Mouse (Mus musculus): ENCODE data around the gene Lhfpl5. TPM values are rescaled to one million over a fixed set of nuclear protein-coding genes. Genes with fewer than 3 reads are reported as not detected.

The Lhfpl5 gene
- 0.15 and 0.33 TPM in 2 replicates for polyA plus RNA-seq (2016; fragmentation: Nextera tagmentation; extraction: Ambion mirVana)

GRCm38 (mm10) chr17:28575244-28576125 lies at the start of gene Lhfpl5:
TSS of gene Lhfpl5 (plus strand) at chr17:28575641.
- H3K9ac ChIP-seq, result no peak within 1 kb of the TSS
- 15% methylated on average over 50 of the region's 50 CpGs for WGBS
- no peak within 1 kb of the TSS for H3K27ac ChIP-seq (ENCODE audit: poor library complexity, severe bottlenecking)
- peak within 1 kb of the TSS; percentile 67 for H3K4me2 ChIP-seq
- H3K36me3 ChIP-seq, result no peaks in the 10 kb centered on the region
- no peaks in the 10 kb centered on the region for H3K9me3 ChIP-seq (replicated peaks)
- peaks cover 10% of the 10 kb centered on the region for H3K4me1 ChIP-seq (replicated peaks)
- H3K4me3 ChIP-seq, result peak within 1 kb of the TSS; percentile 34; the same call in 1 of the 2 replicates
- H3K27me3 ChIP-seq (replicated peaks), result peaks cover 10% of the 10 kb centered on the region; the same call in 1 of the 2 replicates
- ATAC-seq (ENCODE audit: insufficient number of reproducible peaks, low FRiP score), result peak; percentile 70

DNA sequence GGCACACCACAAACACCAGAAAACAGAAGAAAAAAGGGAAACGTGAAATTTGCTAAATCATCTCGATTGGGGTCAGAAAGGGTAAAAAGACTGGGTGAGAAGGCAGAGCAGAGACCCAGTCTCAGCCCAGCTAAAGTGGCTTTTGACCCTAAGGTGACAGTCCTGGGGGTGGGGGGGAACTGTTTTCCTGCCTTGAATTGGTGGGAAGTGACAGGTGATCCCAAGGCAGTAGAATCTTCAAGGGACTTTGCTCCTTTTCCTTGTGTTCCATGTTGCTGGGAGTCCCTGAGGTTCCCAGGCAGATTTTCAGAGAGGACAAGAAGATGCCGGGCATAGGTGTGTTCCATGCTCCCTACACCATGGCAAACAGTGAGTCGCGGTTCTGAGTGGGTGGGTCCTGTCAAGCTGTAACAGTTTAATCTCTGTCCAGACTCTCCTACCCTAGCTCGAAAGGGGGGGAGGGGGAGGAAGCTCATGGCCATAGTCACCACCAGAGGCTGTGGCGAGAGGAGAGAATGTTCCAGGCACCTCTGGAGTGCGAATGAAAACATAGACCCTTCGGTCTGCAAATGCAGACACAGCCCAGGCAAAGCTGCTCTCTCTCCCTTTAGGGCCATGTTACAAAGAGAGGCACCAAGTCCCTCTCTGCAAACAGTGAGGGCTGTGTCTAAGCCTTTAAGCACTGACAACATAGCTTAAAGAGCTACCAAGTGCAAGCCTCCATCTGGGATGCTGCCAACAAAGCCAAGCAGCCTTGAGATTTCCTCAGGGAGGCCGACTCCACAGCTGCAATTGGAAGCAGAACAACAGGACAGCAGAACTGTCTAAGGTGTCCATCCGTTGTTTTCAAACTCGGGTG lies 48.0 kb upstream of the Lhfpl5 start:
- no peak for ATAC-seq (ENCODE audit: insufficient number of reproducible peaks, low FRiP score)
- Histone ChIP-seq H3K36me3 (no peaks in the 10 kb centered on the region), H3K9ac (peak overlapping the region; percentile 14; the same call in 1 of the 2 replicates)

GRCm38 (mm10) chr17:28528043-28528351 lies 47.4 kb upstream of the Lhfpl5 start:
- no peak for ATAC-seq (ENCODE audit: insufficient number of reproducible peaks, low FRiP score)
- H3K9ac ChIP-seq, result peak overlapping the region; percentile 14; the same call in 1 of the 2 replicates
- no peak overlapping the region for H3K4me3 ChIP-seq
- H3K27me3 ChIP-seq (replicated peaks), result peaks cover 46% of the 10 kb centered on the region
- no peaks in the 10 kb centered on the region for H3K9me3 ChIP-seq (replicated peaks)
- peak overlapping the region; percentile 45 for H3K4me2 ChIP-seq
- no peak overlapping the region for H3K27ac ChIP-seq (ENCODE audit: poor library complexity, severe bottlenecking)
- WGBS, result 7% methylated on average over 6 of the region's 6 CpGs
- H3K4me1 ChIP-seq (replicated peaks), result 0 out of 2 replicates have a peak, but pooled peaks cover 11% of the 10 kb centered on the region
- H3K36me3 ChIP-seq, result no peaks in the 10 kb centered on the region

More for the DNA sequence above, 48.0 kb upstream of the Lhfpl5 start:
- WGBS, result 41% methylated on average over 12 of the region's 12 CpGs
- H3K9me3 ChIP-seq (replicated peaks), result no peaks in the 10 kb centered on the region
- 0 out of 2 replicates have a peak, but pooled peaks cover 11% of the 10 kb centered on the region for H3K4me1 ChIP-seq (replicated peaks)
- H3K4me2 ChIP-seq, result peak overlapping the region; percentile 45
- H3K4me3 ChIP-seq, result no peak overlapping the region
- no peak overlapping the region for H3K27ac ChIP-seq (ENCODE audit: poor library complexity, severe bottlenecking)
- H3K27me3 ChIP-seq (replicated peaks), result peaks cover 42% of the 10 kb centered on the region

GRCm38 (mm10) chr17:28529116-28529515 lies 46.3 kb upstream of the Lhfpl5 start:
- Histone ChIP-seq H3K27me3 (replicated peaks) (peaks cover 43% of the 10 kb centered on the region), H3K27ac (ENCODE audit: poor library complexity, severe bottlenecking) (no peak overlapping the region), H3K9ac (no peak overlapping the region), H3K4me3 (no peak overlapping the region), H3K4me1 (replicated peaks) (0 out of 2 replicates have a peak, but pooled peaks cover 5% of the 10 kb centered on the region), H3K4me2 (no peak overlapping the region), H3K9me3 (replicated peaks) (no peaks in the 10 kb centered on the region), H3K36me3 (no peaks in the 10 kb centered on the region)
- 59% methylated on average over 4 of the region's 4 CpGs for WGBS
- no peak for ATAC-seq (ENCODE audit: insufficient number of reproducible peaks, low FRiP score)

DNA sequence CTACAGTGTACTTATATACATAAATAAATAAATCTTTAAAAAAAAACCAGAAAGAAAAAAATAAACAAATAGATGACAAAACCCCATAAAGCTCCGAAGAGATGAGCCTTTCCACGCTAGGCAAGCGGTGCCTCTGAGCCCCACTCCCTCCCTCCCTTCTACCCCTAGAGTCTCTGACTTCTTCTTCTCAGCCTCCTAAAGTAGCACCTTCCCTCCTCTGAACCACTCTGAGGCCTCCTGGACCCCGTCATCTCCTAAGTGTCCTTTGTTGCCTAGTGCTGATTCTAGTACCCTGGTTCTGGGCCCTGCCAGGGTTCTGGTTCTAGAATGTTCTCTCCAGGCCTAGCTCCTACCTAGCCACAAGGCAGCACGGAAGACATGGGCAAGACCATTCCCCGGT lies 44.9 kb upstream of the Lhfpl5 start, which contains the start of gene Armc12:
Gene Armc12 (plus strand): TSS at position 301 of the 400 bp plus-strand sequence.
- no peak within 1 kb of the TSS for H3K4me2 ChIP-seq
- 82% methylated on average over 6 of the region's 6 CpGs for WGBS
- H3K9me3 ChIP-seq (replicated peaks), result no peaks in the 10 kb centered on the region
- H3K4me3 ChIP-seq, result no peak within 1 kb of the TSS
- no peak within 1 kb of the TSS for H3K27ac ChIP-seq (ENCODE audit: poor library complexity, severe bottlenecking)
- no peaks in the 10 kb centered on the region for H3K36me3 ChIP-seq
- 0 out of 2 replicates have a peak, but pooled peaks cover 5% of the 10 kb centered on the region for H3K4me1 ChIP-seq (replicated peaks)
- H3K9ac ChIP-seq, result no peak within 1 kb of the TSS
- no peak for ATAC-seq (ENCODE audit: insufficient number of reproducible peaks, low FRiP score)
- H3K27me3 ChIP-seq (replicated peaks), result peaks cover 40% of the 10 kb centered on the region

DNA sequence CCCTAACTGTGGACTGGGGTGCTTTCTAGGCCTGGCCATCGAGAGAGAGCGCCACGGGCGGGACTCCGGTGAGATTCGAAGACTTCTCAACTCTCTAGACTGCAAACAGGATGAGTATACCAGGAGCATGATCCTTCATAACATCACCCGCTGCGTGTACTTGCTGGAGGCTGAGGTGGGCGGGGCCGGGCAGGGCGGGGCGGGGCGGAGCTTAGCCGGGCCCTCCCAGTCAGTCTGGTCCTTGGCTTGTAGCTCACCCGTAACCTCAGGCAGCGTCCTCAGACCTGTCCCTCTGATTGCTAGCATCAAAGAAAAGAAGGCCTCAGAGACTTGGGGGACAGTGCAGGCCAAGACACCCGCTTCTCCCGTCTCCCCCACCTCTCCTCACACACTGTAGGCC lies 43.5 kb upstream of the Lhfpl5 start:
- Histone ChIP-seq H3K27me3 (replicated peaks) (peaks cover 44% of the 10 kb centered on the region), H3K4me3 (no peak overlapping the region), H3K4me1 (replicated peaks) (0 out of 2 replicates have a peak, but pooled peaks cover 5% of the 10 kb centered on the region), H3K36me3 (no peaks in the 10 kb centered on the region), H3K4me2 (no peak overlapping the region), H3K9me3 (replicated peaks) (no peaks in the 10 kb centered on the region), H3K9ac (no peak overlapping the region), H3K27ac (ENCODE audit: poor library complexity, severe bottlenecking) (no peak overlapping the region)
- ATAC-seq (ENCODE audit: insufficient number of reproducible peaks, low FRiP score), result no peak
- 10% methylated on average over 18 of the region's 18 CpGs for WGBS

DNA sequence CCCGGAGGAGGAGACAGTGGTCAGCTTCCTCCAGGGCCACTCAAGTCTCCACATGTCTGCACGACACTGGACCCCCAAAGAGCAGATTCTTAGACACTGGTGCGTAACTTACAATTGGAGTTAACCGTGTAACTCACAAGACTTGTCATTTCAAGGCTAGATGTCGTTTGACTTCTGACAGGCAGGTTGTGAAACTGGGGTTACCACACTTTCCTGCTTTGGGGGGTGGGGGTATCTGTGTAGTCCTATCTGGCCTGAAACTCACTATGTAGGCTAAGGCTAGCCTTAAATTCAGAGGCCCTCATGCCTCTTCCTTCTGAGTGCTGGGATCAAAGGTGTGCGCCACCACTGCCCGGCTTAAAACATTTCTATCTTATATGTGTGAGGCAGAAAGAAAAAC lies 42.9 kb upstream of the Lhfpl5 start:
- whole genome bisulfite sequencing, result 84% methylated on average over 7 of the region's 7 CpGs
- Histone ChIP-seq H3K36me3 (no peaks in the 10 kb centered on the region), H3K27ac (ENCODE audit: poor library complexity, severe bottlenecking) (no peak overlapping the region), H3K4me1 (replicated peaks) (0 out of 2 replicates have a peak, but pooled peaks cover 3% of the 10 kb centered on the region), H3K4me3 (no peak overlapping the region), H3K4me2 (no peak overlapping the region), H3K9ac (no peak overlapping the region), H3K27me3 (replicated peaks) (peaks cover 50% of the 10 kb centered on the region), H3K9me3 (replicated peaks) (no peaks in the 10 kb centered on the region)
- ATAC-seq (ENCODE audit: insufficient number of reproducible peaks, low FRiP score), result no peak

- H3K4me2 ChIP-seq, result no peak overlapping the region
- no peak overlapping the region for H3K4me3 ChIP-seq
- H3K27me3 ChIP-seq (replicated peaks), result peaks cover 54% of the 10 kb centered on the region
- ATAC-seq (ENCODE audit: insufficient number of reproducible peaks, low FRiP score), result no peak
- no peak overlapping the region for H3K27ac ChIP-seq (ENCODE audit: poor library complexity, severe bottlenecking)
- H3K4me1 ChIP-seq (replicated peaks), result no peaks in the 10 kb centered on the region
- peaks cover 4% of the 10 kb centered on the region; the same call in 1 of the 2 replicates for H3K9me3 ChIP-seq (replicated peaks)
- no peaks in the 10 kb centered on the region for H3K36me3 ChIP-seq
- 79% methylated on average over 13 of the region's 13 CpGs for WGBS
- no peak overlapping the region for H3K9ac ChIP-seq
These were observed 42.1 kb upstream of the Lhfpl5 start for GRCm38 (mm10) chr17:28533327-28533726.

GRCm38 (mm10) chr17:28537881-28538280 lies 37.6 kb upstream of the Lhfpl5 start:
- no peak overlapping the region for H3K4me3 ChIP-seq
- H3K4me2 ChIP-seq, result no peak overlapping the region
- H3K27me3 ChIP-seq (replicated peaks), result peaks cover 24% of the 10 kb centered on the region
- H3K4me1 ChIP-seq (replicated peaks), result no peaks in the 10 kb centered on the region
- no peaks in the 10 kb centered on the region for H3K36me3 ChIP-seq
- no peak for ATAC-seq (ENCODE audit: insufficient number of reproducible peaks, low FRiP score)
- 46% methylated on average over 12 of the region's 12 CpGs for WGBS
- H3K27ac ChIP-seq (ENCODE audit: poor library complexity, severe bottlenecking), result no peak overlapping the region
- peaks cover 37% of the 10 kb centered on the region for H3K9me3 ChIP-seq (replicated peaks)
- no peak overlapping the region for H3K9ac ChIP-seq

- H3K9ac ChIP-seq, result no peak overlapping the region
- no peaks in the 10 kb centered on the region for H3K4me1 ChIP-seq (replicated peaks)
- no peak for ATAC-seq (ENCODE audit: insufficient number of reproducible peaks, low FRiP score)
- no peak overlapping the region for H3K4me3 ChIP-seq
- H3K27ac ChIP-seq (ENCODE audit: poor library complexity, severe bottlenecking), result no peak overlapping the region
- 79% methylated on average over 1 of the region's 1 CpGs for WGBS
- no peak overlapping the region for H3K4me2 ChIP-seq
- H3K9me3 ChIP-seq (replicated peaks), result peaks cover 5% of the 10 kb centered on the region; the same call in 1 of the 2 replicates
- H3K36me3 ChIP-seq, result no peaks in the 10 kb centered on the region
- peaks cover 16% of the 10 kb centered on the region for H3K27me3 ChIP-seq (replicated peaks)
These were observed 28.5 kb upstream of the Lhfpl5 start for GRCm38 (mm10) chr17:28546925-28547324.

- 65% methylated on average over 11 of the region's 11 CpGs for WGBS
These were observed 26.9 kb upstream of the Lhfpl5 start for GRCm38 (mm10) chr17:28548550-28548949.

More at GRCm38 (mm10) chr17:28548550-28548949, 26.9 kb upstream of the Lhfpl5 start:
- Histone ChIP-seq H3K4me3 (no peak overlapping the region), H3K9me3 (replicated peaks) (0 out of 2 replicates have a peak, but pooled peaks cover 3% of the 10 kb centered on the region), H3K4me2 (no peak overlapping the region), H3K27me3 (replicated peaks) (peaks cover 16% of the 10 kb centered on the region), H3K36me3 (no peaks in the 10 kb centered on the region), H3K4me1 (replicated peaks) (no peaks in the 10 kb centered on the region), H3K9ac (no peak overlapping the region), H3K27ac (ENCODE audit: poor library complexity, severe bottlenecking) (no peak overlapping the region)
- no peak for ATAC-seq (ENCODE audit: insufficient number of reproducible peaks, low FRiP score)

Data from heart, embryonic 12.5 days (tissue).